Mouse (Mus musculus): ENCODE results near the gene Aldh16a1.
"Not testable (repeated sequence)": the region's sequence is repeated elsewhere in the genome, so short reads cannot be mapped to it uniquely, and the experiment has no call there.

The Aldh16a1 gene

GRCm38 (mm10) chr7:45155590-45155989 is 1.2 kb upstream of the Aldh16a1 start:
- DNase-seq, result no peak

GRCm38 (mm10) chr7:45154993-45155514 is 670 bp upstream of the Aldh16a1 start:
- peak; percentile 61 to 70 for DNase-seq

DNA sequence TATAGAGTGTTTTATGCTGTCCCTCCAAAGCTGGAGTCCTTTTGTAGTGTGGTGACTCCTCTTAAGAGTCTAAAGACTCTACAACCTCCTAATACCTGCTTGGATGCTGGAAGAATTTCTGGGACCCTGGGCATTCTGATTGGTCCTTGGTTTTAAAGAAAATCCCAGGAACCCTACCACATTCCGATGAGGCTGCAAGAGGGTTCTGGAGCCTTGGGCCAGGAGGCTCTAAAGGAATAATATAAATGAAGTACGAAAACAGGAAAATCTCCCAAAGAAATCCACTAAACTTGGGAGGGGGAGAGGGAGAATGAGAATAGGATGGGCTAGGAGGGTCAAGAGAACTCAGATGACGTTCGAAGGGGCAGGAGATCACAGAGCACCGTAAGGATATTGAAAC is 798 bp downstream of the Aldh16a1 start:
- no peak for DNase-seq

DNA sequence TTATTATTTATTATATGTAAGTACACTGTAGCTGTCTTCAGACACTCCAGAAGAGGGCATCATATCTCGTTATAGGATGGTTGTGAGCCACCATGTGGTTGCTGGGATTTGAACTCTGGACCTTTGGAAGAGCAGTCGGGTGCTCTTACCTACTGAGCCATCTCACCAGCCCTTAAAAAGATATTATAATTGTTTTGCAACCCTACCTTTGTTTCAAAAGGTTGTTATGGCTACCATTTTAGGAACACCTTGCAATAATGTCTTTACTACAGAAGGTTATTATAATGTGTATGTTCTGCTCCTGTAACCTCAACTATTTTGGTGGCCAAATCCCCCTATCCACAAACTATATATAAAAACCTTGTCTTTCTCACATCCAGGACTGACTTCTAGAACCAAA is 1.3 kb downstream of the Aldh16a1 start:
- DNase-seq, result not testable (repeated sequence)

DNA sequence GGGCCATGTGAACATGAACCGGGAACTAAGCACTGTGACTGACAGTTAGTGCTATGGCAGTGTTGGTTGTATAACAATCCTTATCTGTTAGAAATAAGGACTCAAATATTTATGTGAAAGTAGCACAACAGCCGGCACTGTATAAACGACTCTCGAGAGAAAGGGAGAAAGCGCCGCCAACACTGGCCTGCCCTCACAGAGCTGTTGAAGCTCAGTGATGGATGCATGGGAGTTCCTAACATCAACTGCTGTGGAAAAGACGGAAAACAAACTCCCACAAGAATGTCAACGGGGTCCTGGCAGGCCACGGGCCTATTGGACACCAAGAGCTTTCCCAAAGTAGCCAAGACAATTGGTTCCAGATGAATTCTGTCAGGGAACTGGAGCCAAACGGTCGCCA is 3.1 kb downstream of the Aldh16a1 start:
- DNase-seq, result peak; percentile 38 to 71

DNA sequence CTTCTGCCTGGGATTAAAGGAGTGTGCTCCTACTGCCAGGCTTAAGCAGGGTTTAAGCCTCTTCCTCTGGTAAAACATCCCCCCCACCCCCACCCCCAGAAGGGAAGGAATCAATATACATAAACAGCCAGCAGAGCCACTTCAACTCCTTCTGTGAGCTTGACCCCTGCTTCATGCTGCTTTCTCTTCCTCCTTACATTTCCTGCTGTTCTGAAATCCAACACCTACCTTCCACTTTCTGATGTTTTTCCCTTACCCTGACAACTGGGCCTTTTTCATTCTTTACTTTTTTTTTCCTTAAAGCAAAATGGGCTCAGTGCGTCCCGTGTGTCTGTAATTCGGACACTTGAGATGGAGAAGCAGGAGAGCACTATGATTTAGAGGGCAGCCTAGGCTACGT is 4.1 kb downstream of the Aldh16a1 start:
- no peak for DNase-seq

GRCm38 (mm10) chr7:45149545-45149944 is 4.8 kb downstream of the Aldh16a1 start:
- peak; percentile 39 to 73 for DNase-seq

DNA sequence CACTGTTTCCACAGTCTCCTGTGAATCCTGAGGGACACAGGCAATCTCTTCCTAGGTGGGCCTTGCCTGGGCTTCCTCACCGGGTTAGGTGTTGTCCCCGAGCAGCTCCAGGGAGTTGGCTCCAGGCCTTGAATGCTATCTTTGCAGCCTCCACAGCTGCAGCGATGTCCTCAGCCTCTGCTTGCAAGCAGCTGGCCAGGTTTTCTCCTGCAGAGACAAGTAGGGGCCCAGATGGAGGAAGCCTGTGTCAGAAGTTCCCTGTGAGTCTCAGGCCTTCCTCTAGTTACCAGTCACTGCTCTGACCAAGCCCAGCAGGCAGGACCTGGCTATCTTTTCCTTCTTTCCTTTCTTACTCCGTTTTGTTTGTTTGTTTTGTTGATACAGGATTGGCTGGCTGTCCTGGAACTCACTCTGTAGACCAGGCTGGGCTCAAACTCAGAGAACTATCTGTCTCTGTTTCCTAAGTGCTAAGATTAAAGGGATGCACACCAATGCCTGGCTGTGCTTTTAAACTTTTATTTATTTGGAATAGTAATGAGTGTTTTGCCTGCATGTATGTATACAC is 5.8 kb downstream of the Aldh16a1 start:
- DNase-seq, result no peak

GRCm38 (mm10) chr7:45147899-45148298 is 6.5 kb downstream of the Aldh16a1 start:
- DNase-seq, result peak; percentile 53 to 83

- DNase-seq, result peak; percentile 46 to 73
These were observed 7.1 kb downstream of the Aldh16a1 start for GRCm38 (mm10) chr7:45147267-45147666.

DNA sequence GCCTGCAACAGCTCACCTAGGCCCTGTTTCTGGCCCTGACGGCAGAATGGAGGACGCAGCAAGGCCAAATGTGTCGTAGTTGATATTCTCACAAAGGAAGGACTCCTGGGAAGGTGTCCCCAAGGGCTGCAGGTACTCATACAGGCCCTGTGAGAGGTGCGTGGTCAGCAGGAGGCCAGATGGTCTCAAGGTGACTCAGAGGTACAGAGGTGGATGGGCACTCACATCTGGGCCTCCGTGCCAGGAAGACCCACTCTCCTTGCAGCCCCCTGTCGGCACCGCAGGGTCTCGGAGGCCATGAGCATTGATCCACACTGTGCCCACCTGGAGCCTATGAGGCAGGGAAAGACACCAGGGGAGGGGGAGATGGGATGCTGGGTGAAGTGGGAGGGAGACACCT is 8.9 kb downstream of the Aldh16a1 start:
- no peak for DNase-seq

- DNase-seq, result no peak
These were observed 9.8 kb downstream of the Aldh16a1 start for GRCm38 (mm10) chr7:45144368-45145174.

GRCm38 (mm10) chr7:45141914-45142313 is 12.5 kb downstream of the Aldh16a1 start:
- DNase-seq, result no peak

DNA sequence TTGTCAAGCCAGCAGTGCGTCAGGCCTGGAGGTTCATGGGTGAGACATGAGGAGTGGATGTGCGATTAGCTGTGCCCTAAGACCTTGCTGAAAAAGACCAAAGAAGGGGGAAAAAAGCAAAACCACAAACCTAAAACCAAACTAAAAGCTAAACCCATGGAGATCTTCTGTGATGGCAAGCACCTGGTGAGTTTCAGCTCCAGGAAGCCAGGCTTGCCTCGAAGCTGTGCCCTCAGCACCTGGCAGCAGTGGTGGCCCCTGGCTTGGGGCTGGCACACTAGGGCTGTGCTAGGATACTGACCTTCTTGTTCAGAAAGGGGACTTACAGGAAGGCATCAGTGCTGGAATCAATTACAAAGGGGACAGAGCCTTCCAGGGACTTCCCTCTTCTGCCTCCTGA is 13.1 kb downstream of the Aldh16a1 start:
- no peak for DNase-seq

- DNase-seq, result no peak
These were observed 14.3 kb downstream of the Aldh16a1 start for GRCm38 (mm10) chr7:45139904-45140723.

- no peak for DNase-seq
These were observed 16.0 kb downstream of the Aldh16a1 start for GRCm38 (mm10) chr7:45138403-45138802.

- DNase-seq, result no peak
These were observed 17.0 kb downstream of the Aldh16a1 start for GRCm38 (mm10) chr7:45137171-45138006.

- peak; percentile 93 to 95 for DNase-seq
These were observed 18.3 kb downstream of the Aldh16a1 start, which contains the start of the genes Gm45713 and Flt3l for GRCm38 (mm10) chr7:45135993-45136567. Gm45713 (minus strand) TSS chr7:45136231. Flt3l (minus strand) TSS chr7:45136432.

- no peak for DNase-seq
These were observed 19.0 kb downstream of the Aldh16a1 start for GRCm38 (mm10) chr7:45135370-45135769.

- DNase-seq, result peak; percentile 45 to 61
These were observed 19.8 kb downstream of the Aldh16a1 start for GRCm38 (mm10) chr7:45134544-45135026.

DNA sequence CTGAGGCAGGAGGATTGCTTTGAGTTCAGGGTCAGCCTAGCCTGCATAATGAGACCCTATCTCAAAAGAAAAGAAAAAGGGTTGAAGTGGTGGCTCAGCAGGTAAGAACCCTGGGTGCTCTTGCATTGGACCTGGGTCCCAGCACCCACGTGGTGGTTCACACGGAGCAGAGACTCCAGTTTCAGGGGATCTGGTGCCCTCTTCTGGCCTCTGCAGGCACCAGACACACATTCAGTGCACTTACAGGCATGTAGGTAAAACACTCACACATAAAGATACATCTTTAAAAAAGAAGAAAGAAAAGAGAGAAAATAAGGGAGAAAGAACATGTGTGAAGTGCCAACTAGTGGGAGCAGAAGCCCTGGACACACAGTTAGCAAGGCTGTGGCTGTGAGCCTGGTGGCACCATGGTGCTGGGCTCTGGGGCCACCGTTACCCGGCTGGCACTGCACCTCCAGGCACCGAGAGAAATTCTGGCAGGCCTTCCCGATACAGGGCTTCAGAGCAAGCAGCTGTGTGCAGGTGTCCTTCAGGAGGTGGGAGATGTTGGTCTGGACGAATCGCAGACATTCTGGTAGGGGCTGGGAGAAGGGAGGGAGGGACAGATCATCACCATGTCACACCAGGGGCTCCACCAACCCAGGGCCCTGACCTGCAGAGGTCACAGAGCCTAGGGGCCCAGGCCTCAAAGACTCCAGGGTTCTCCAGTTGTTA is 20.8 kb downstream of the Aldh16a1 start:
- DNase-seq, result no peak

Measured in kidney, postnatal 25 days (tissue).